Mouse (Mus musculus): ENCODE results near the gene Cnn2.

Gene Cnn2

DNA sequence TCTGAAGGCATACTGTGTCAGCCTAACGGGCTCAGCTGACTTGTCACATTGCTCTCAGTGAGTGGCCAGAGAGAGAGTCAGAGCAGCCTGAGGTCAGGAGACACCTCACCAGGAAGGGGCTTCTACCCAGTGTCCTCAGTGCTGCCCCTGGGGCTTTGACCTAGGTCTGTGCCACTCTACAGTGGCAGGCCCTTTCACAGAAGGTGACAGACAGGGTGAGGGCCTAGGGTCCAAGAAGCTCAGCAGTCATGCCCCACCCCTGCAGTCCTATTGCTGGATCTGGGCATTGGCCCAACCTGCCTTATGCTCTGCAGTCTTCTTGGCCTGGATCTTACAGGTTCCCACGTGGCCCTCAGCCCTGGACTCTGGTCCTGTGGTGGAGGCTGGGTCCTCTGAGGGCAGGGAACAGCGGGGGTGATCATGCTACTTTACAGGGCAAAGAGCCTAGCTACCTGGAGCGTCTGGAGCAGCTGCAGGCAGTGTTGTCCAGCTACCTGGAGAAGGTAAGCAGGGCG lies 21.4 kb upstream of the Cnn2 start:
- in situ Hi-C loops (cut with MboI; ENCODE audit: low pct_unique_long_range_greater_than_20kb in 1 of 2, low sequenced_read_pairs in 2 of 2, unreplicated experiment in 1 of 2) = no loop called here

DNA sequence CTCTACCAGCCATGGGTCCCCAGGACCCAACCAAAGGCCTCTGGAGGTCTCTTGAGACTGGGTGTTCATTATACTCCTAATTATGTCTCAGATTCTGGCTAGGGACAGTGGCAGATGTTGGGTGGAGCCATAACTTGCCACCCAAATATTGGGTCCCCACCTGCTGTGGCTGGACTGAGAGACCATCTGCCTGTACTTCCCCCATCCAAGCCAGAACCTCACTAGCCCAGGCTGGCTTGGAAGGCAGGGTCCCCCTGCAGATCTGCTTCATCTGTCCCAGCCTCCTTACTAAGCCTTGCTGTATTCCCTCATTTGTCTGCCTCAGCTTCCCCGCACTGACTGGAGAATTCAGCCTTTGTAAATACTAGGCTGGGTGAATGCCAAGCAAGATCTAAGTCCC lies 20.2 kb upstream of the Cnn2 start:
- in situ Hi-C loops (cut with MboI; ENCODE audit: low pct_unique_long_range_greater_than_20kb in 1 of 2, low sequenced_read_pairs in 2 of 2, unreplicated experiment in 1 of 2) = no loop called here

DNA sequence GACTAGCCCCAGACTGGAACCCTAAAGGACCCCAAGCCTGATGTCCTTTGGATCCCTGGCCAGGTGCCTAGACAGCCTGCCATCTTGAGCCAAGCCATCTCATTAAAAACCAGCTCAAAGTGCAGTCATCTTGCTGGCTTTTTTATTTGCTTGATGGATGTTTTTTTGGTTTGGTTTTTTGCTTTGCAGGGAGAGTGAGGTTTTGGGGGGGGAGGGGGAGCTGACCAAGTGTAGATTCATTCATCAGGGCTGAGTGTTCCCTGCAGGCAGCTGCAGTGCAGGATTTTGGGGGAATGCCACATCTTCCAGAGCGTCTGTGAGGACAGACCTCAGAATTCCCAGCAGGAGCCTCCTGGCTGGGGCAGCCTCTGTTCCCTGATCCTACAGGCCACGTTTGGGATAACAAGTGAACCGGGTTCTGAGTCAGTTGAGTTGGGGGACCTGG lies 19.2 kb upstream of the Cnn2 start:
- in situ Hi-C loops (cut with MboI; ENCODE audit: low pct_unique_long_range_greater_than_20kb in 1 of 2, low sequenced_read_pairs in 2 of 2, unreplicated experiment in 1 of 2) = no loop called here

DNA sequence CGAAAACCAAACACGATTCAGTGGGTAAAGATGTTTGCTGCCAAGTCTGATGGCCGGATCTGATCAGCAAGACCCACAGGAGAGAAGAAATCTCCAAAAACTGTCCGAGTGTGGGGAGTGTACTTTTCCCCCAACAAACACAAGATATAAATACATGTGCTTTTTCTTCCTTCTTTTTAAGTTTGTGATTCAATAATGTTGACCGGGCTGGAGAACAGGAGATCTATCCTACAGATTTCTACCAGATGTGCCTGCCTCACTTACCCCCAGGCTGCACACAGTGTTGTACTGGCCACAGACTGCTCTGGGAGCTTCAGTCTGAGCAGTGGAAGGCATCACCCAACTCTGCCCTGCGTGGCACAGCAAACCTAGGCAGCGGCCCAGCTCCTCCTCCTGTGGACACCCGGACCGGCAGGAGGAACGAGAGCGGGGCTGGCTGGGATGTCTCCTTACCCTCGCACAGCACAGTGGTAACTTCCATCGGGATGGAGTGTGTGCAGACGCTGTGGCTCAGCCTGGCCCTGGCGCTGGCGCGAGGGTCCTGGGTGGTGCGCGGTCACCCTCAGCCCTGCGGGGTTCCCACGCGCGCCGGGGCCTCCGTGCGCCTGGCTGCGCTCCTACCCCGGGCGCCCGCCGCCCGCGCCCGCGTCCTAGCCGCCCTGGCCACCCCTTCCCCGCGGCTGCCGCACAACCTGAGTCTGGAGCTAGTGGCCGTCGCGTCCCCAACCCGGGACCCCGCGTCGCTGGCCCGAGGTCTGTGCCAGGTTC lies 17.8 kb upstream of the Cnn2 start, which contains the start of gene Grin3b:
Gene Grin3b, plus strand, starts transcription at position 301 of the 768 bp plus-strand sequence.
- in situ Hi-C loops (cut with MboI; ENCODE audit: low pct_unique_long_range_greater_than_20kb in 1 of 2, low sequenced_read_pairs in 2 of 2, unreplicated experiment in 1 of 2) = no loop called here

DNA sequence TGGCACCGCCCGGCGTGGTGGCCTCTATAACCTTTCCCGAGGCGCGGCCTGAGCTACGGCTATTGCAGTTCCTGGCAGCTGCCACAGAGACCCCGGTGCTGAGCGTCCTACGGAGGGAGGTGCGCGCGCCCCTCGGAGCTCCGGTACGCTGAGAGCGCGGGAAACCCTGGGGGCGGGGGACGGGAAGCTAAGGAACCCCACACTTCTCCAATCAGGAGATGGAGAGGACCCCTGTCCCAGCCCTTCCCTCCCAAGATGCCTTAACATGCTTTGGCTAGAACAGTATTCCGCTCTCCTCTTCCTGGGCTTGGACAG lies 17.2 kb upstream of the Cnn2 start:
- in situ Hi-C loops (cut with MboI; ENCODE audit: low pct_unique_long_range_greater_than_20kb in 1 of 2, low sequenced_read_pairs in 2 of 2, unreplicated experiment in 1 of 2) = no loop called here

DNA sequence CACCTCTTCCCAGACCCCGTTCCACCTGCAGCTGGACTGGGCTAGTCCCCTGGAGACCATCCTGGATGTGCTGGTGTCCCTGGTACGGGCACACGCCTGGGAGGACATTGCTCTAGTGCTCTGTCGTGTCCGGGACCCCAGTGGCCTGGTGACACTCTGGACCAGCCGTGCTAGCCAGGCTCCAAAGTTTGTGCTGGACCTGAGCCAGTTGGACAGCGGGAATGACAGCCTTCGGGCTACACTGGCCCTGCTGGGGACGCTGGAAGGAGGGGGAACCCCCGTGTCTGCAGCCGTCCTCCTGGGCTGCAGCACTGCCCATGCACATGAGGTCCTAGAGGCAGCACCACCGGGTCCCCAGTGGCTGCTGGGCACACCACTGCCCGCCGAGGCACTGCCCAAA lies 15.6 kb upstream of the Cnn2 start:
- in situ Hi-C loops (cut with MboI; ENCODE audit: low pct_unique_long_range_greater_than_20kb in 1 of 2, low sequenced_read_pairs in 2 of 2, unreplicated experiment in 1 of 2) = no loop called here

DNA sequence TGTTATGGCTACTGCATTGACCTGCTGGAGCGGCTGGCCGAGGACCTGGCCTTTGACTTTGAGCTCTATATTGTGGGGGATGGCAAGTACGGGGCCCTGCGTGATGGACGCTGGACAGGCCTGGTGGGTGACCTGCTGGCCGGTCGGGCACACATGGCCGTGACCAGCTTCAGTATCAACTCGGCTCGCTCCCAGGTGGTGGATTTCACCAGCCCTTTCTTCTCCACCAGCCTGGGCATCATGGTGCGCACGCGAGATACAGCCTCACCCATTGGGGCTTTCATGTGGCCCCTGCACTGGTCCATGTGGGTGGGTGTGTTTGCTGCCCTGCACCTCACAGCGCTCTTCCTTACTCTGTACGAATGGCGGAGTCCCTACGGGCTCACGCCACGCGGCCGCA lies 14.3 kb upstream of the Cnn2 start:
- in situ Hi-C loops (cut with MboI; ENCODE audit: low pct_unique_long_range_greater_than_20kb in 1 of 2, low sequenced_read_pairs in 2 of 2, unreplicated experiment in 1 of 2) = no loop called here

DNA sequence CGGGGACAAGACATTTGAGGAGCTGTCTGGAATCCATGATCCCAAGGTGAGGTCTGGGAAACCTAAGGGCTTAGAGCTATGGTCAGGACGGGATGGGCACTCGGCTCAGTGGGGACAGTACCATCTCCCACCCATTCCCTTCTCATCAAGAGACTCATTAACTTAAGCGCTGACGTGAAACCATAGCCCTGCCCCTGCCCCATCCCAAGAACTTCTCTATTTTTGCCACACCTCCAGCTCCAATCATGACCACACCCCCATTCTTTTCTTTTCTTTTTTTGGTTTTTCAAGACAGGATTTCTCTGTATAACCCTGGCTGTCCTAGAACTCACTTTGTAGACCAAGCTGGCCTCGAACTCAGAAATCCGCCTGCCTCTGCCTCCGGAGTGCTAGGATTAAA lies 13.7 kb upstream of the Cnn2 start:
- in situ Hi-C loops (cut with MboI; ENCODE audit: low pct_unique_long_range_greater_than_20kb in 1 of 2, low sequenced_read_pairs in 2 of 2, unreplicated experiment in 1 of 2) = no loop called here

DNA sequence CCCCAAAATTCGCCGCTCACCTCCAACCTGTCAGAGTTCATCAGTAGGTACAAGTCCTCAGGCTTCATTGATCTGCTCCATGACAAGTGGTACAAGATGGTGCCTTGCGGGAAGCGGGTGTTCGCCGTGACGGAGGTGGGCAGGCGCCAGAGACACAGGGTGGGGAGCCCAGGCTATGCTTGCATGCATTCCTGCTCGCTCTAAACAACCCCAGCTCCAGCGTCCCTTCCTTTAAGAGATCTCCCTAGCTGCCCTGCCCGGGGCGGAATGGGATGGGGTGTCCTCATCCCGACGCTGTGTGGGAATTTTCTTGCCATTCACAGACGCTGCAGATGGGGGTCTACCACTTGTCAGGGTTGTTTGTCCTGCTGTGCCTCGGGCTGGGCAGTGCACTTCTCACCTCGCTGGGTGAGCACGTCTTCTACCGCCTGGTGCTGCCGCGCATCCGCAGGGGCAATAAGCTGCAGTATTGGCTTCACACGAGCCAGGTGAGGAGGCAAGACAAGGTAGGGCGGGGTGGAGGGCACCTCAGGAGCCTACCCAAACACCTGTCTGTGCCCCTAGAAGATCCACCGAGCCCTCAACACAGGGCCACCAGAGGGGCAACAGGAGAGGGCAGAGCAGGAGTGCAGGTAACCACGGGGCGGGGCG lies 12.2 kb upstream of the Cnn2 start:
- in situ Hi-C loops (cut with MboI; ENCODE audit: low pct_unique_long_range_greater_than_20kb in 1 of 2, low sequenced_read_pairs in 2 of 2, unreplicated experiment in 1 of 2) = no loop called here

DNA sequence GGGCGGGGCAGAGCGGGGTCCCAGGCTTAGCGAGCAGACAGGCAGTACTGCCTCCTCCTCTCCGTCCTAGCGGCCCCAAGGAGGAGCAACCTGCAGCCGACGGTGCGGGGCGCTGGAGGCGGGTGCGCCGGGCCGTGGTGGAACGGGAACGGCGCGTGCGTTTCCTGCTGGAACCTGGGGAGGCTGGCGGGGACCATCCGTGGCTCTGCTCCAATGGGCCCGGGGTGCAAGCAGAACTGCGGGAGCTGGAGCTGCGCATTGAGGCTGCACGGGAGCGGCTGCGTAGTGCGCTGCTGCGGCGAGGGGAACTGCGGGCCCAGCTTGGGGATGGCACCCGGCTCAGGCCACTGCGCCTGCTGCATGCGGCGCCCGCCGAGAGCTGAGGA lies 11.7 kb upstream of the Cnn2 start:
- in situ Hi-C loops (cut with MboI; ENCODE audit: low pct_unique_long_range_greater_than_20kb in 1 of 2, low sequenced_read_pairs in 2 of 2, unreplicated experiment in 1 of 2) = no loop called here

DNA sequence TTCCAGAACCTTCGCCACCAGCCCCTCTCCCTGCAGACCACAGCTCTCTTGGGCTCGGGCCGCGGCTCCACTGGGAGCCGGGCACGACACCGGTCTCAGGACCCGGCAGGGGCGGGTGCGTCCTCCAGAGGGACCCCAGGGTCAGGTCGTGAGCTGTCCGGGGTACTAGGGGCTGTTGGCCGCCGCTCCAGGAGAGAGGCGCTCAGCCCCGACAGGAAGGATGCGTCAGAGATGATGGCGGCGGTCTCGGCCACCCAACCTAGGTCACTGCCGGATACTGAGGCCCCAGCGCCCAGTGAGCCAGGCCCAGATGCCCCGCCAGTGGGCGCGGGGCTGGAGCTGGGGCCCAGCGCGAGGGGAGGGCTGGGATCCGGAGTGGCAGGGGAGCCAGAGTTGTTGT lies 11.1 kb upstream of the Cnn2 start:
- in situ Hi-C loops (cut with MboI; ENCODE audit: low pct_unique_long_range_greater_than_20kb in 1 of 2, low sequenced_read_pairs in 2 of 2, unreplicated experiment in 1 of 2) = no loop called here

DNA sequence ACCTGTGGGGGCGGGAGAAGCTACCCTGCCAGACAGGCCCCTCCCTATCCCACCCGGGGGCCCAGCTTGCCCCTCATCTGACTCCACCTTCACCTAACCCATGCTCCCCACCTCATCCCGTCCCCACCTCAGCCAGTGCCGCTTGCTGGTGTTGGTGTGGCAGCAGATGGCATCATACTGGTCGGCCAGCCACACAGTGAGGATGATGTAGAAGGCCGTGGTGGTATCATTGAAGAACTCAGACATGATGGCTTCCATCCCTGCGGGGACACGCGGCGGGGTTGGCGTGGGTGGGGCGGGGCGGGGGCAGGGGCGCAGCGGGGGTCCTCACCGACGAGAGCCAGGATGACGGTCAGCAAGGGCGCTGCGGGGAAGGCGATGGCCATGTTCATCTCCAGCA lies 10.3 kb upstream of the Cnn2 start:
- in situ Hi-C loops (cut with MboI; ENCODE audit: low pct_unique_long_range_greater_than_20kb in 1 of 2, low sequenced_read_pairs in 2 of 2, unreplicated experiment in 1 of 2) = no loop called here

DNA sequence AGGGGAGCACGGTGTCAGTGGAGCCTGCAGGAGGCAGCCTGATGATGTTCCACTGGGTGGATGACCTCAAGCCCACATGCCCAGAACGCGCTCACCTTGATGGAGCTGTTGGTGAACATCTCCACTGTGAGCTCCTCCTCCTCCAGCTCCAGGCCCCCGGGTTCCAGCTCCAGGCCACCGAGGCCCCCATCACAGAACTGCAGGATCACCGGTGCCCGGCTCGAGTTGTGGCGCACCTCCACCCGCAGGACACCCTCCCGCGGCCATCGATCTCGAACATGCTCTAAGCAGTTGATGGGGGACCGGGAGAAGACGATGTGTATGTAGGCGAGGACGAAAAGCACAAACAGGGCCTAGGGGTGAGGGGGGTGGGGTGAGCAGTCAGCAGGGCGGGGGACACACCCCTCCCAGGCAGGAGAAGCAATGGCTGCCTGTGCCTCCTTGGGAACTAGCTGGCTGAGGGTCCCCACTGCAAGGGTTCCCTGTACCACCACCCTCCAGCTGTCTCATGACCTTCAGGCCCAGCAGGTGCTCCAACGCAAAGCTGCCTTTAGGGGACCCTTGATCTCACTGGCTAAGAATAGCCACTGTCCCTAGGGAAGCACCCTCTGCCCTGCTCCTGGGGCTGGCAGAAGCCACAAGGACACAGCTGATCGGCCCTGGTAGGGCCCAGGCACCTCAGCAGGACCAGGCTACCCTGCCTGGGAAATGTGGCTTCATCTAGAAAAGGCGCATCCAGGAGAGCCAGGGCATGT lies 8.8 kb upstream of the Cnn2 start:
- in situ Hi-C loops (cut with MboI; ENCODE audit: low pct_unique_long_range_greater_than_20kb in 1 of 2, low sequenced_read_pairs in 2 of 2, unreplicated experiment in 1 of 2) = no loop called here

DNA sequence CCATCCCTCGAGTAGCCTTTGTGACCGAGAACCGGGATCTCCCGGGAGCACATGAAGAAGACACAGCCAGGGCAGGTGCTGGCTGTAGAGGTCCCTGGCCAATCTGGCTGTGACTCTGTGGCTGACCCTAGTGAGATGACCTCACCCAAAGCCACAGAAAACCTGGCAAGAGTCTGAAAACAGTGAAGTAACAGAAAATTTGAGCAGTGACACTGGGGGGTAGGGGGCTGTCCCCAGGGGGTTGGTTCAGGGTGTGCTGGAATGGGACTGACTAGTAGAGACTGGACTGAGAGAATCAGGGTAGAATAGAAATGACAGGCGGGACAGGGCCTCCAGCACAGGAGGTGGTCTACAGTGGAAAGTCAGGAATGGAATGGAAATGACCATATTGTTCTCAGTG lies 5.2 kb upstream of the Cnn2 start:
- in situ Hi-C loops (cut with MboI; ENCODE audit: low pct_unique_long_range_greater_than_20kb in 1 of 2, low sequenced_read_pairs in 2 of 2, unreplicated experiment in 1 of 2) = no loop called here

DNA sequence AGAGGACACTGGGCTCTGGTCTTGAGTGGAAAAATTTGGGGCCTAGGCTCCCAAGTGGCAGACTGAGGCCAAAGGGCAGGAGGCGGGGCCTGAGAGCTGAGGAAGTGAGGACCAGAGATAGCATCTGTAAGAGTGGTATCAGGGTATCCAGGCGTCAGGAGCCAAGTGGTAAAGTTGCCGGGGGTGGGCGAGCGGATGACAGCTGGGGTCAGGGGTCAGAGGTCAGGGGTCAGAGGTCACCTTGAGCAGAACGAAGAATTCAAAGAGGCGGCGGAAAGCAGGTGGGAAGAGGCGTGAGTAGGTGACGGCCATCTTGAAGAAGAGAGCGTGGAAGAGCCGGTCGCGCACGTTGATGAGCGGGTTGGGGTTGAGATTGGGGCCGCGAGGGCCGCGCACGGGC lies 4.7 kb upstream of the Cnn2 start:
- in situ Hi-C loops (cut with MboI; ENCODE audit: low pct_unique_long_range_greater_than_20kb in 1 of 2, low sequenced_read_pairs in 2 of 2, unreplicated experiment in 1 of 2) = no loop called here

DNA sequence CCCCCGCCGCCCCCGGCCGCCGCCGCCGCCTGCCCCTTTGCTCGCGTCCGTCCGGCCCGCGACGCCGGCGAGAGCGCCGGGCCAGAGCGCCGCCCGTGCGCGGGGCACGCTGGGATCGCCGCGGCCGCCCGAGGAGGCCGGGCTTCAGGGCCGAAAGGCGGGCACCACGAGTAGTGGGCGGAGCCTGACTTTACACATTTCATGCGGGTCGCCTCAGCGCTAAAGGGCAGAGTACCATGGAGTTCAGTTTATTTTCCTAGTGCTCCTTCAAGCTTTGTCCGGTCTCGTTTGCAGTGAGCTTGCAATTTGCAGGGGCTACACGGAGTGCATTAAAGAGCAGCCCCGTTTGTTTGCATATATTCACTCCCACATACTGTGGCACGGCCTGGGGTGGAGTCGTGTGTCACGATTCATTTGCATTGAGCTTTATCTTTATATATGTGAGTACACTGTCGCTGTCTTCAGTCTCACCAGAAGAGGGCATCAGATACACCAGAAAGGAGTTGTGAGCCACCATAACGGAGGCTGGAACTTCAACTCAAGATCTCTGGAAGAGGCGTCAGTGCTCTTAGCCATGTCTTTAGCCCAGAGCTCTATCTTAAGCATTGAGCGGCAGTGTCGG lies 4.1 kb upstream of the Cnn2 start, which contains the start of gene Tmem259:
Gene Tmem259, minus strand, starts transcription at position 136 of the 622 bp plus-strand sequence.
- in situ Hi-C loops (cut with MboI; ENCODE audit: low pct_unique_long_range_greater_than_20kb in 1 of 2, low sequenced_read_pairs in 2 of 2, unreplicated experiment in 1 of 2) = no loop called here

DNA sequence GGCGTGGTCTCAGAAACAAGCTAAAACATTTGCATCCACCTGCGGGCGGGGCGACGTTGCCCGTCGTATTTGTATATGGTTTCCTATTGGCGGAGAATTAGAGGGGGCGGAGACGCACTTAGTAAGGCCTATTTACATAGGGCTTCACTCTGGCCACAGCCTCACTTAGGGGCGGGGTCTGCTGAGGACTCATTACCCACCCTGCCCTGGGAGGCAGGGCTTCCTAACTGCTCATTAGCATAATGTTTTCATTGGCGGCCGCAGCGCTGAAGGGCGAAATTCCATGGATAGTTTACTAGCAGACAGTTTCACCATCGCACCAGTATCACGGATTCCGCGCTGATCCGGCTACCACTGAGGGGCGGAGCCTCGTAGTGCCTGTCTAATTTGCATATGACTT lies 3.5 kb upstream of the Cnn2 start:
- in situ Hi-C loops (cut with MboI; ENCODE audit: low pct_unique_long_range_greater_than_20kb in 1 of 2, low sequenced_read_pairs in 2 of 2, unreplicated experiment in 1 of 2) = loop anchor here in 1 of 2 experiments (5.0 kb wide), 1 partner anchor 127 kb away; no protein-coding TSS in a partner anchor

DNA sequence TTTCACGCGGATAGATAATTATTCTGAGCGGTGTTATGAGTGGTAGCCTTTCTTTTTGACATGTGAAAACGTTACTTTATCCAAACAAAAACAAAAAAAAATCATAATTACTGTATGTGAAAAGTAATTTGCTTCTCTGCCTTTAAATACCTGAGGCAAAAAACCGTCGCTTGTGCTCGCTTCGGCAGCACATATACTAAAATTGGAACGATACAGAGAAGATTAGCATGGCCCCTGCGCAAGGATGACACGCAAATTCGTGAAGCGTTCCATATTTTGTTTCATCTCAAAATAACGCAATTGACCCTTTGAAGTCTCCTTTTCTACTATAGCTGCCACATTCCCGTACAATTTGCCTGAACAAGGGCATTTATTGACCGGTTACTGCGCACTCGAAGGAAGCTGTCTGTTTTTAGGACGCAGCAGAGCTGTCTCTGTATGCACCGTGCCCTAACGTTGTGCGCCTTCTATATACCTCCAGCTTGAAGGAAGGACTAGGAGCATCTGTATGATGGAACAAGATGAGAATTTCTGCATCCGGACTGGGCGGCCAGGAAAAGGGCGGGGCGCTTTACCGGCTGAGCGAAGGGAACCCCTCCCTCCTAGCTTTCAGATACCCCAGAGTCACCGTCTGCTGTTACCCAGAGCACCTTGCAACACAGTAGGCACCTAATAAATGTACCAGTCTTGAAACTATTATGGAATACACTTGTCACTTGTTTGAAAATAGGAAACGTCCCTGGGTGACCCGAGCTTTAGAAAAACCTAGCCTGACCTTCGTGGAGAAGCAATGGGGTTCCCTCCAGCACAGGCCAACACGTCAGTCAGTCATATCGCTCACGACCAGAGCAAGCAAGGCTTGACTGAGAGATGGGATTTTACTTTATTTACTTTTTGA lies 2.8 kb upstream of the Cnn2 start:
- in situ Hi-C loops (cut with MboI; ENCODE audit: low pct_unique_long_range_greater_than_20kb in 1 of 2, low sequenced_read_pairs in 2 of 2, unreplicated experiment in 1 of 2) = loop anchor here in 1 of 2 experiments (5.0 kb wide), 1 partner anchor 127 kb away; no protein-coding TSS in a partner anchor

Data from mouse embryonic stem cell (cell line).